Mouse (Mus musculus) G1E (cell line): ENCODE measurements at regions not wholly inside any gene's neighbourhood (a gene's known extent, or its start where the extent isn't known, plus 50 kb on each side); places are given as distances from the start of the nearest gene placed in this dataset.

Experiments
- CTCF ChIP-seq: IDR thresholded peaks from 2 replicates; pipeline ENCODE4 v1.5.1; 2012; ENCODE audit warnings: low read depth, low read length, inconsistent platforms, mixed read lengths
- GATA1 ChIP-seq: IDR thresholded peaks from 2 replicates; pipeline ENCODE4 v1.6.1; 2012; ENCODE audit warnings: borderline replicate concordance, low read length, inconsistent platforms, mixed read lengths
- GATA2 ChIP-seq: IDR thresholded peaks from 2 replicates; pipeline ENCODE4 v1.6.1; 2012; ENCODE audit warnings: low read depth, low read length, inconsistent platforms, borderline replicate concordance
- POLR2AphosphoS5 ChIP-seq: IDR thresholded peaks from 2 replicates; pipeline ENCODE4 v1.6.1; 2012; ENCODE audit warnings: low read depth, low read length, inconsistent platforms; ENCODE audit not compliant: insufficient replicate concordance
- TAL1 ChIP-seq: conservative IDR thresholded peaks from 2 replicates; pipeline ENCODE4 v1.6.1; 2012; ENCODE audit warnings: low read depth, low read length, inconsistent platforms, mixed read lengths

DNA sequence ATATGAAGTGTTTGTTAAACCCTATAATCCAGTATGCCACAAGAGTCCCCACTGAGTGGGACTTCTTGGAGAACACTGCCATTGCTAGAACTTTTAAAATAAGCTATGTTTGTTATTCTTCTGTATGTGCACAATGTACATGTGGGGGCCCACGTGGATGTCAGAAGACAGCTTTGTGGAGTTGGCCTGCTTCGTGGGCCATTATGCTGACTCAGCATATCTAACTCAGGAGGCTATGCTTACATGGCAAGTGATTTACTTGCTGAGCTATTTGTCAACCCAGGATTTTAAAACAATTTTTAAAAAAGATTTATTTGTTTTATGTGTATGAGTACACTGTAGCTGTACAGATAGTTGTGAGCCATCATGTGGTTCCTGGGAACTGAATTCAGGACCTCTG is 207.6 kb upstream of the Steap1 start:
- no peak for TF ChIP-seq CTCF
- no peak for TF ChIP-seq POLR2AphosphoS5
- TF ChIP-seq GATA1 = no peak
- TF ChIP-seq GATA2 = no peak
- TF ChIP-seq TAL1 = no peak
